Mouse (Mus musculus) lung, embryonic 15.5 days (tissue): ENCODE measurements at regions not wholly inside any gene's neighbourhood (a gene's known extent, or its start where the extent isn't known, plus 50 kb on each side); places are given as distances from the start of the nearest gene placed in this dataset.

Experiments used
- ATAC-seq: fragments of 200-750 bp; cut with Nextera tagmentation; 2 replicates; pipeline ENCODE4 v1.8.0; 2017; ENCODE audit warnings: moderate number of reproducible peaks, borderline replicate concordance; ENCODE audit not compliant: low FRiP score, low TSS enrichment; ENCODE audit errors: extremely low read depth
- H3K27ac ChIP-seq: fragments of 300-500 bp; sonication (generic); 2 replicates; pipeline ENCODE4 v1.5.1; 2015; ENCODE audit warnings: moderate library complexity, mild to moderate bottlenecking, inconsistent platforms
- H3K27me3 ChIP-seq: fragments of 300-500 bp; sonication (generic); 2 replicates; pipeline ENCODE4 v1.6.1; 2015; ENCODE audit warnings: inconsistent platforms
- H3K36me3 ChIP-seq: fragments of 300-500 bp; sonication (generic); 2 replicates; pipeline ENCODE4 v1.6.1; 2015; ENCODE audit warnings: inconsistent platforms
- H3K4me1 ChIP-seq: fragments of 300-500 bp; sonication (generic); 2 replicates; pipeline ENCODE4 v1.6.1; 2015; ENCODE audit warnings: inconsistent platforms
- H3K4me2 ChIP-seq: fragments of 300-500 bp; sonication (generic); 2 replicates; pipeline ENCODE4 v1.6.1; 2015; ENCODE audit warnings: inconsistent platforms, mild to moderate bottlenecking, moderate library complexity
- H3K4me3 ChIP-seq: fragments of 300-500 bp; sonication (generic); 2 replicates; pipeline ENCODE4 v1.5.1; 2015; ENCODE audit warnings: mild to moderate bottlenecking, inconsistent platforms
- H3K9ac ChIP-seq: fragments of 300-500 bp; sonication (generic); 2 replicates; pipeline ENCODE4 v1.6.1; 2015; ENCODE audit warnings: inconsistent platforms
- H3K9me3 ChIP-seq: fragments of 300-500 bp; sonication (generic); 2 replicates; pipeline ENCODE4 v1.6.1; 2016; ENCODE audit warnings: inconsistent platforms
- WGBS: fragments of 180-500 bp; shearing (Covaris S2); methylation state at CpG from one replicate; pipeline ENCODE4 v1.1.7; 2015; 5-methylcytosine and 5-hydroxymethylcytosine counted together

DNA sequence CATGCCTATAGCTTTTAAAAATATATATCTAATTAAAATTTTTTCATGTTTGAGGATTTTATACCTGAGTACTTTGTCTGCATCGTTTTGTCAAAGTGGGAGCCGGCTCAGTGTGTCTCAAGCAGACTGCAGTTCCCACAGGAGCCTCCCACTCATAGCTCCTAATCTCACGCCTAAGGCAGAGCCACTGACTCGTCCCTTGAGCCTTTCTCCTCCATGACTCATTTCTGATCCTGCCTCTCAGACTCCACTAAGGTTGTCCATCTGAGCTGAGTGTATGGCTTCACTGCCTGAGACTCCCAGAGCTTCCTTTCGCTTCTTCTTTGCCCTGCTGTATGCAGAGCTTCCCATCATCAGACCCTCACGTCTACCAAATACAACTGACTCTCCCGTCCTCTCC is 98.8 kb downstream of the Efnb2 start:
- Histone ChIP-seq H3K4me1 (no peaks in the 10 kb centered on the region), H3K9me3 (no peaks in the 10 kb centered on the region), H3K36me3 (no peaks in the 10 kb centered on the region), H3K27me3 (no peaks in the 10 kb centered on the region), H3K9ac (no peak overlapping the region), H3K27ac (no peak overlapping the region), H3K4me3 (no peak overlapping the region), H3K4me2 (no peak overlapping the region)
- WGBS, result 74% methylated on average over 7 of the region's 7 CpGs
- no peak for ATAC-seq

- Histone ChIP-seq H3K9ac (no peak overlapping the region), H3K4me3 (no peak overlapping the region), H3K27me3 (no peaks in the 10 kb centered on the region), H3K36me3 (no peaks in the 10 kb centered on the region), H3K9me3 (no peaks in the 10 kb centered on the region), H3K27ac (no peak overlapping the region), H3K4me2 (no peak overlapping the region), H3K4me1 (no peaks in the 10 kb centered on the region)
- no peak for ATAC-seq
- 76% methylated on average over 7 of the region's 7 CpGs for WGBS
Observed at GRCm38 (mm10) chr8:8558050-8558449, 103.0 kb downstream of the Efnb2 start.

DNA sequence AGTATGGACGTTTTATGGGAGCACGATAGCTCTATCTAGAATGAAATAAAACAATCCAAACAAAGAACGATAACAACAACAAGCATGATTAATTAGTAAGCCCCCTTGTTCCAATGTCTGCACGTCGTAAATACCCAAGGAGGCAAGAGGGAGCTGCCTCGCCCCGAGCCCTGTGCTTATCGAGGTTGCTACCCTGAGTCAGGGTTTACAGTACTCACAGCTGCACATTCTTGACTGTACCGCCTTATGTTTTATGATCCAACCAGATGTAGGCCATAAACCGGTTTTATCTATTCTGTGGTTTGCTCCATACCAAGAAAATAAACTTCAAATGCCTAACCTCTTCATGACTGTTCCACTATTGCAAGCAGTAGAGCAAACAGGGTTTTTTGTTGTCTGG is 104.9 kb downstream of the Efnb2 start:
- no peak for ATAC-seq
- no peaks in the 10 kb centered on the region for H3K27me3 ChIP-seq
- WGBS, result 49% methylated on average over 10 of the region's 10 CpGs
- no peaks in the 10 kb centered on the region for H3K36me3 ChIP-seq
- H3K9ac ChIP-seq, result no peak overlapping the region
- H3K4me3 ChIP-seq, result no peak overlapping the region
- H3K27ac ChIP-seq, result no peak overlapping the region
- H3K4me1 ChIP-seq, result no peaks in the 10 kb centered on the region
- no peak overlapping the region for H3K4me2 ChIP-seq
- no peaks in the 10 kb centered on the region for H3K9me3 ChIP-seq

- WGBS, result 77% methylated on average over 5 of the region's 5 CpGs
- H3K27ac ChIP-seq, result no peak overlapping the region
- no peak for ATAC-seq
- H3K27me3 ChIP-seq, result no peaks in the 10 kb centered on the region
- H3K4me2 ChIP-seq, result no peak overlapping the region
- H3K4me1 ChIP-seq, result no peaks in the 10 kb centered on the region
- H3K4me3 ChIP-seq, result no peak overlapping the region
- no peaks in the 10 kb centered on the region for H3K36me3 ChIP-seq
- H3K9me3 ChIP-seq, result no peaks in the 10 kb centered on the region
- no peak overlapping the region for H3K9ac ChIP-seq
Observed at GRCm38 (mm10) chr8:8554691-8555090, 106.4 kb downstream of the Efnb2 start.

DNA sequence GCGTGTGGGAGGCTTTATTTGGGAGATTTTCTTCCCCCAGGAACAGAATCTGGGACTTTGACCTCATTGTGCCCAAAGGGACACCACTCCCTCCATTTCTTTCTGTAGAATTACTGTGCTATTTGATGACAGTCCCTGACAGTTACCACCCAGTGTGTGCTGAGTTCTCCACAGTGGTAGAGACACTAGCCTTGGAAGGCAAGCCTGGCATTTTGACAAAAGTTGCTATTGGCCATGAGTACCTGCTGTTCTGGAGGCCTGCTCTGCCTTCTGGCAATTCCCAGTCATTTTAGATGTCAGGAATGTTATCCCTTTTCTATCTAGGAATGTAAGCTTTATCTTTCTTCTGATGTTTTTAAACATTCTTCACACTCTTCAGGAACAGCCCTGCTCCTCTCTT is 108.3 kb downstream of the Efnb2 start:
- Histone ChIP-seq H3K4me1 (no peaks in the 10 kb centered on the region), H3K9ac (no peak overlapping the region), H3K4me2 (no peak overlapping the region), H3K27ac (no peak overlapping the region), H3K36me3 (no peaks in the 10 kb centered on the region), H3K9me3 (no peaks in the 10 kb centered on the region), H3K27me3 (no peaks in the 10 kb centered on the region), H3K4me3 (no peak overlapping the region)
- 88% methylated on average over 1 of the region's 1 CpGs for WGBS
- ATAC-seq, result no peak

GRCm38 (mm10) chr8:8536626-8537025 is 124.4 kb downstream of the Efnb2 start:
- Histone ChIP-seq H3K27me3 (no peaks in the 10 kb centered on the region), H3K4me1 (no peaks in the 10 kb centered on the region), H3K4me2 (no peak overlapping the region), H3K9me3 (no peaks in the 10 kb centered on the region), H3K27ac (no peak overlapping the region), H3K4me3 (no peak overlapping the region), H3K36me3 (no peaks in the 10 kb centered on the region), H3K9ac (no peak overlapping the region)
- WGBS, result 70% methylated on average over 5 of the region's 5 CpGs
- no peak for ATAC-seq

DNA sequence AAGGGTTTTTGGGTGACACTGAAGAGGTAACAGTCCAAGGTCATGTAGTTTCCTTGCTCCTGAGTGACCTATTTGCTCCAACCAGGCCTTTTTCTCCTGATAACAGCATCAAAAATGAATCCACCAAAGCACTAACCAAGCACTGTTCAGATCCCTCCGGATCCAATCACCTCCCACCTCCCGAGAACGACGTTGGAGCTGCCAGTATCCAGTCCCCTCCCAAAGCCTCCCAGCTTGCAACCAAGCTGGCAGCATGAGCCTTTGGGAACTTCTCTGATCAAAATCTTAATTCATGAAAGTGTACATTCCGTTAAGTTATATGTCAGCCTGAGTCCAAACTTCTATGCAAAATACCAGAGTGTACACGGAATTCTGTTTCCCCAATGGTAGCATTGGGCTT is 126.3 kb downstream of the Efnb2 start:
- WGBS, result 31% methylated on average over 6 of the region's 6 CpGs

DNA sequence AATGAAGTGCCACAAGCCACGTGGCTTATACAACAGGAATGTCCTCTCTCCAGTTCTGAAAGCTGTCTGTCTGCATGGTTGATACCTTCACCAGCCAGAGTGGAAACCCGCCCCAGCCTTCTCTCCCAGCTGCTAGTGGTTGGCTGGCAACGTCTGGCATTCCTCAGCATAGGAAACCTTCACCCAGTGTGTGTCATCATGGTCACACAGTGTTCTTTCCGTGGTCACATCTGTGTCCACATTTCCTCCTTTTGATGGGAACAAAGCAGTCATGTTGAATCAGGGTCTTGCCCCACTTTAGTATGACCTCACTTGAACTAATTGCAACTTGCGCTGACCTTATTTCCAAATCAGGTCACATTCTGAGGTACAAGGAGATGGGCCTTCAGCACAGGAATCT is 128.1 kb downstream of the Efnb2 start:
- Histone ChIP-seq H3K27ac (no peak overlapping the region), H3K9me3 (no peaks in the 10 kb centered on the region), H3K36me3 (no peaks in the 10 kb centered on the region), H3K27me3 (no peaks in the 10 kb centered on the region), H3K4me3 (no peak overlapping the region), H3K4me1 (no peaks in the 10 kb centered on the region), H3K9ac (no peak overlapping the region), H3K4me2 (no peak overlapping the region)
- ATAC-seq, result no peak
- 72% methylated on average over 5 of the region's 5 CpGs for WGBS

More for the DNA sequence above, 126.3 kb downstream of the Efnb2 start:
- H3K4me2 ChIP-seq, result no peak overlapping the region
- H3K27ac ChIP-seq, result no peak overlapping the region
- H3K9ac ChIP-seq, result no peak overlapping the region
- no peaks in the 10 kb centered on the region for H3K4me1 ChIP-seq
- no peak overlapping the region for H3K4me3 ChIP-seq
- H3K36me3 ChIP-seq, result no peaks in the 10 kb centered on the region
- no peaks in the 10 kb centered on the region for H3K27me3 ChIP-seq
- no peaks in the 10 kb centered on the region for H3K9me3 ChIP-seq
- no peak for ATAC-seq

GRCm38 (mm10) chr8:8530540-8530939 is 130.5 kb downstream of the Efnb2 start:
- H3K4me3 ChIP-seq, result no peak overlapping the region
- H3K9ac ChIP-seq, result no peak overlapping the region
- H3K9me3 ChIP-seq, result no peaks in the 10 kb centered on the region
- WGBS, result 60% methylated on average over 5 of the region's 5 CpGs
- H3K36me3 ChIP-seq, result no peaks in the 10 kb centered on the region
- H3K4me2 ChIP-seq, result no peak overlapping the region
- H3K27me3 ChIP-seq, result no peaks in the 10 kb centered on the region
- H3K27ac ChIP-seq, result no peak overlapping the region
- no peak for ATAC-seq
- no peaks in the 10 kb centered on the region for H3K4me1 ChIP-seq

DNA sequence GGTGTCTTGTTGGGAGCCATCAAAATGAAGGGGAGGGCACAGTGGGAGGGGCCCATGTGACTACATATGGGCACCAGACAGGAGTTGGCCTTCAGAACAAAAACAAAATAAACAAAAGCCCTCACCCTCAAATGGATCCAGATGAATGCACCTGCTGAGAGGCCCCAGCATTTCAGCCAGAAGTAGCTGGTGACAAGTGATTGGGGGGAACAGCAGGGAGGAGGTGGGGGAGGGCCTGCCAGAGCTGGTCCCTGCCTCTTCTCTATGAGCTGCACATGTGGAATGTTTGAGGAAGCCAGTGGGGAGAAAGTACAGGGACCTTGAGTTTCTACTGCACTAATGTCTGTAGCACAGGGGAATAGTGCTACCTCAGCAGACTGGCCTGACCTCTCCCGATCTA is 139.5 kb downstream of the Efnb2 start:
- no peaks in the 10 kb centered on the region for H3K9me3 ChIP-seq
- no peak overlapping the region for H3K4me3 ChIP-seq
- no peak overlapping the region for H3K9ac ChIP-seq
- no peaks in the 10 kb centered on the region for H3K27me3 ChIP-seq
- no peak overlapping the region for H3K27ac ChIP-seq
- H3K4me2 ChIP-seq, result no peak overlapping the region
- no peaks in the 10 kb centered on the region for H3K36me3 ChIP-seq
- 74% methylated on average over 1 of the region's 1 CpGs for WGBS
- ATAC-seq, result no peak; the same call in 1 of the 2 replicates
- peaks cover 7% of the 10 kb centered on the region; the same call in 1 of the 2 replicates for H3K4me1 ChIP-seq

DNA sequence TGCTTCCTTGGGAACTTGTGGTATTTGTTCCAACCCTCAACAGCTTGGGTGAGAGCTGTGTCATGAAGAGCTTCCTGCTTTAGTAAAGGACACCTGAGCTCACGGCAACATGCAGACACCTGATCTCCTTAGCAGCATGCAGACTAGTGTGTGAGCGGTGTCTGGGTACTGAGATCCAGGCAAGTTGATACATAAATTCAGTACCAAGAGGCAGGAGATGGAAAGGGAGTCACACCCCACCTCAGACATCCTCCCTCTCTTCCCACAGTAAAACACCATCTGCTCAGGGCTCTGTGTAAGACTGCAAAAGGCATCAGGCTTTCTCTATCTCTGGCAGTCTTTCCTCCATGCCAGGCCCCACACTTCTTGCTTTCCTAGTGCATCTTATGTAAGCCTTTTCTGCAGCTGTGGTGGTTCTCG is 141.3 kb downstream of the Efnb2 start:
- Histone ChIP-seq H3K4me3 (no peak overlapping the region), H3K27me3 (no peaks in the 10 kb centered on the region), H3K9ac (no peak overlapping the region), H3K27ac (no peak overlapping the region), H3K9me3 (no peaks in the 10 kb centered on the region), H3K4me1 (peaks cover 7% of the 10 kb centered on the region; the same call in 1 of the 2 replicates), H3K4me2 (no peak overlapping the region), H3K36me3 (no peaks in the 10 kb centered on the region)
- WGBS, result 75% methylated on average over 3 of the region's 3 CpGs
- no peak for ATAC-seq

- H3K4me1 ChIP-seq, result peaks cover 7% of the 10 kb centered on the region; the same call in 1 of the 2 replicates
- no peak overlapping the region for H3K9ac ChIP-seq
- no peak overlapping the region for H3K4me3 ChIP-seq
- 61% methylated on average over 2 of the region's 2 CpGs for WGBS
- no peaks in the 10 kb centered on the region for H3K36me3 ChIP-seq
- no peak overlapping the region for H3K27ac ChIP-seq
- H3K9me3 ChIP-seq, result no peaks in the 10 kb centered on the region
- H3K27me3 ChIP-seq, result no peaks in the 10 kb centered on the region
- no peak for ATAC-seq
- no peak overlapping the region for H3K4me2 ChIP-seq
Observed at GRCm38 (mm10) chr8:8517599-8517998, 143.4 kb downstream of the Efnb2 start.

DNA sequence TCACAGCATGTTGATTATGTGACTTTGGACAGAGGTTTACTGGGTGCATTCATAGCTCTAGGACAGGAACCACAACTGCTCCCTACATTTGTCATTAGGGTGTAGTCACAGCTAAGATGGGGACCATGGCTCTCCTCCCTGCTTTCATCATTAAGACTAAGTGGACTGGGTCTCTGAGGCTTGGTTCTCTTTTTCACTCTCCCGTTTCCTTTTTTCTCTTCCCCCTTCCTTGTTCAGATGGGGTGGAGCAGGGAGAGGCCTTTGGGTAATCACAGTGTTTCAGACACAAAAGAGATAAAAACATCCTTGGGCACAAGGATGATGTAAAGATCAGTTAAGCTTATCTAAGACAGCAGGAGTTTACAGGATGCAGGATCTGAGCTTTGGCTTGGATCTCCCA is 144.8 kb downstream of the Efnb2 start:
- no peak overlapping the region for H3K9ac ChIP-seq
- H3K27me3 ChIP-seq, result no peaks in the 10 kb centered on the region
- no peaks in the 10 kb centered on the region for H3K9me3 ChIP-seq
- no peak overlapping the region for H3K4me2 ChIP-seq
- no peaks in the 10 kb centered on the region for H3K4me1 ChIP-seq
- 33% methylated on average over 1 of the region's 1 CpGs for WGBS
- no peak for ATAC-seq
- no peaks in the 10 kb centered on the region for H3K36me3 ChIP-seq
- H3K27ac ChIP-seq, result no peak overlapping the region
- H3K4me3 ChIP-seq, result no peak overlapping the region
